Mouse (Mus musculus) G1E-ER4 (cell line): ENCODE results near the gene Oxct2b. TPM values are rescaled to one million over a fixed set of nuclear protein-coding genes. Genes with fewer than 3 reads are reported as not detected.

ENCODE experiments used
- GATA1 ChIP-seq: IDR thresholded peaks from one replicate; pipeline ENCODE4 v1.8.0; 2012; ENCODE audit warnings: low read length, inconsistent platforms
- polyA plus RNA-seq: library from polyadenylated mRNA; stranded (reverse); fragments of >175 nt; gene quantifications from 2 replicates; pipeline ENCODE4 v1.2.3, GENCODE M21; 2012

Oxct2b gene
- polyA plus RNA-seq = not detected in 2 replicates

DNA sequence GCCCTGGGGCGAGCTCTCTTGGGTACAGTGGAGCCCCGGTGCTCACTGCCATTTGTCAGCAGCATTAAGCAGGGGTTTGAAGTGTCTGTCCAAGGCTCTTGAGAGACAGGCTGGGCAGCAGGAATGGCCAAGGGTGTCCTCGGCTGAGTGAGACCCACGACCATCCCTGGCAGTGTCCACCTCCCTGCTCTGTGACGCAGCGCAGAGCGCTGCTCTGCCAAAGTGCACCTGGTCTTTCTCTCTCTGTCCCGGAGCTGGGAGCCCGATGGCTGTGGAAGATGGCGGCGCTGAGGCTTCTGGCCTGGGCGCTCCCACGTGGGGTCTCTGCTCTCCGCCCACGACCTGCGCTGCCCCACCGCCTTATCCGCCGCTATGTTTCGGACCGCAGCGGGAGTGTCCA, at the start of gene Oxct2b:
Oxct2b (plus strand) TSS at position 256 of the 400 bp plus-strand sequence.
- no peak for TF ChIP-seq GATA1

- no peak for TF ChIP-seq GATA1
Measured at GRCm38 (mm10) chr4:123068646-123069045, 47.4 kb upstream of the Oxct2b start.

- TF ChIP-seq GATA1 = no peak
Measured at GRCm38 (mm10) chr4:123071266-123071966, 44.6 kb upstream of the Oxct2b start.

GRCm38 (mm10) chr4:123076928-123077327, 39.1 kb upstream of the Oxct2b start:
- TF ChIP-seq GATA1 = no peak

DNA sequence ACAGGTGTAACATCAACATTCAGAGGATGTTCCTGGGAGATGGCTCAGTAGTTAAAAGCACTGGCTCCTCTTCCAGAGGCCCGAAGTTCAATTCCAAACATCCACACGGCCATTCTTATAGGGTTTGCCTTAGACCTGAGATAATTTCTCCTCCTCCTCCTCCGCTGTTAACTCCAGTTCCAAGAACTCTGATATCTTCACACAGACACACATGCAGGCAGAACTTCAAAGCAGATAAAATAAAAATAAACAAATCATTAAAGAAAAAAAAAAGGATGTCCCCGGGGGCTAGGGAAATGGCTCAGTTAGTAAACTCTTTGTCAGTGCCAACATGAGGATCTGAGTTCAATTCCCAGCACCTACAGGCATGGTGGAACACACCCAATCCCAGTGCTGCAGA, 37.8 kb upstream of the Oxct2b start:
- TF ChIP-seq GATA1 = no peak

DNA sequence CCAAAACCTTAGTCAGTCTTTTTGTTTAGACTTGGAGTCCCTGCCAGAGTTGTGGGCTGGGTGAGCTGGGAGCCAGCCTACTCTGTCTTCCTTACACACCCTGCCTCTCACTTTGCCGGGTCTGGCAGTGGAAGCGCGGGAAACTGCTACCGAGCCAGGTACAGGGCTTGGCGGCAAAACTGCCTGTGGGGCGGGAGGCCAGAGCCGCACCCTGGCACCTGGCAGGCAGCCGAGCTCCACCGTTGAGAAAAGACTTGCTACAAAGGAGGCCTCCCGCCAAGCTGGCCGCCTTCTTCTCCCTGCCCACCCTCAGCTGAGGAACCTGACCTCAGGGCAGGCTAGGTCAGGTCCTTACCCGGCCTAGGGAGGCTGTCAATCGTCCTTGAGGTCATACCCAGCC, 35.3 kb upstream of the Oxct2b start:
- no peak for TF ChIP-seq GATA1

- TF ChIP-seq GATA1 = no peak
Measured at GRCm38 (mm10) chr4:123082283-123083163, 33.5 kb upstream of the Oxct2b start.

DNA sequence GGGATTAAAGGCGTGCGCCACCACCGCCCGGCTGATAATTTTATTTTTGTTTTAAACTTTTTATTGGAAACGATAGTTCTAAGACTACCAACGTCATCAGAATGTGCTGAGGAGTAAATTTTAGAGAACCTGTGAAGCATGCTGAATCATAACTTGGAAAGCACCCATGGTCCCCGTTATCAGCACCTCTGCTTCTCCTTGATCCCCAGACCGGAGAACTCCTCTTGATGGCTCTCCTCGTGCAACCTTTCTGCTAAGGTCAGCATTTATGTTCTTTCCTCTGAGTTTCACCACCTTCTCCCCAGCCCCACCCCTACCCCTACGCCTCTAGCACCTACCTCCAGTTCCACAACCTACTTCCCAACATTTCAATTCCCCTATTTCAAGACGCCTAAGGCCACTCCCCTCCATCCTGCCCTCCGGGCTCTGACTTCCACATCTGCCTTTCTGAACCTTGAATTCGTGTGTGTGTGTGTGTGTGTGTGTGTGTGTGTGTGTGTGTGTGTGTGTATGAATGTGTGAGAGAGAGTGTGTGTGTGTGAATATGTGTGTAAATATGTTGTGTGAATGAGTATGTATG, 32.7 kb upstream of the Oxct2b start:
- TF ChIP-seq GATA1 = no peak

DNA sequence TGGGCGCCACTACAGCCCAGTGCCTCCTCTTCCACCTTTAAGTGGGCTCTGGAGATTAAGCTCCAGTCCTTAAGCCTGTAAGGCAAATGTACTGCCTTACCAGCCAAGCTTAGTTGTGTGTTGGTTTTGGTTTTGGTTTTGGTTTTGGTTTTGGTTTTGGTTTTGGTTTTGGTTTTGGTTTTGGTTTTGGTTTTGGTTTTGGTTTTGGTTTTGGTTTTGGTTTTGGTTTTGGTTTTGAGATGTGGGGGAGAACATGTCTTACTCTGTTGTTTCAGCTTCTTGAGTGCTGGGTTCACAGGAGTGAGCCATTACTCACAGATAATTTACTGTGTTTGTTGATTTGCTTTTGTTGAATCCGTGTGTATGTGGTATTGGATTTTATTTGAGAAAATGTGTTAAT, 30.8 kb upstream of the Oxct2b start:
- TF ChIP-seq GATA1 = no peak

GRCm38 (mm10) chr4:123086381-123086780, 29.7 kb upstream of the Oxct2b start:
- no peak for TF ChIP-seq GATA1

GRCm38 (mm10) chr4:123092621-123093020, 23.4 kb upstream of the Oxct2b start:
- TF ChIP-seq GATA1 = no peak

GRCm38 (mm10) chr4:123093064-123093776, 22.8 kb upstream of the Oxct2b start:
- TF ChIP-seq GATA1 = no peak

- no peak for TF ChIP-seq GATA1
Measured at GRCm38 (mm10) chr4:123093869-123094268, 22.2 kb upstream of the Oxct2b start.

- TF ChIP-seq GATA1 = no peak
Measured at GRCm38 (mm10) chr4:123104651-123105450, 11.2 kb upstream of the Oxct2b start, which contains the start of gene Bmp8b. TSS of gene Bmp8b (plus strand) at chr4:123105165.

DNA sequence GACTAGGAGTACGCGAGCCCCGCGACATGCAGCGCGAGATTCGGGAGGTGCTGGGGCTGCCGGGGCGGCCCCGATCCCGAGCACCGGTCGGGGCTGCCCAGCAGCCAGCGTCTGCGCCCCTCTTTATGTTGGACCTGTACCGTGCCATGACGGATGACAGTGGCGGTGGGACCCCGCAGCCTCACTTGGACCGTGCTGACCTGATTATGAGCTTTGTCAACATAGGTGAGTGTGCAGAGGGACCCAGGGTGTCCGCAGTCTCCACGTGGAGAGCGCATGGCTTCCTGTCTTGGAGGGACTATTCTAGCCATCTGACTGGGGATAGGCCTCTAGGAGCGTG, 10.6 kb upstream of the Oxct2b start:
- no peak for TF ChIP-seq GATA1
